Mouse (Mus musculus) cortical plate, adult 2 months (tissue): ENCODE measurements around the gene Coa3.

Source experiments
- CTCF ChIP-seq: fragments of 200-500 bp; IDR thresholded peaks from 2 replicates; pipeline ENCODE4 v1.5.1; 2011; ENCODE audit warnings: mild to moderate bottlenecking, control low read depth, low read length; ENCODE audit not compliant: insufficient read depth; ENCODE audit errors: extremely low read depth
- POLR2A ChIP-seq: fragments of 200-500 bp; IDR thresholded peaks from 2 replicates; pipeline ENCODE4 v1.6.1; 2011; ENCODE audit warnings: mild to moderate bottlenecking, low read length, control low read depth; ENCODE audit not compliant: insufficient read depth; ENCODE audit errors: extremely low read depth

- no peak for TF ChIP-seq CTCF
- no peak for TF ChIP-seq POLR2A
Observed at GRCm38 (mm10) chr11:101252941-101253340, 26.0 kb downstream of the Coa3 start.
